Mouse (Mus musculus) gastrocnemius, postnatal 36 days (tissue): ENCODE data around the gene Hsdl2. TPM values are rescaled to one million over a fixed set of nuclear protein-coding genes. Genes with fewer than 3 reads are reported as not detected.

Source experiments
- DNase-seq, 2 experiments: peaks; one replicate each; pipeline ENCODE4 v3.0.0; 2022
- intact Hi-C: fragments of 180-260 bp; cut with DNase I; formaldehyde crosslinking; loops from one replicate; pipeline ENCODE4 v1.15.1; 2025
- total RNA-seq, 2 experiments: library from RNA; stranded (reverse); gene quantifications; 2 replicates each; pipeline ENCODE4 v1.2.3; 2021

Gene Hsdl2
- total RNA-seq, 2 experiments from 2014 or later = 55.1 to 61.0 TPM

- DNase-seq = no peak
- intact Hi-C loops = no loop called here
Observed at GRCm38 (mm10) chr4:59663451-59663850, 82.1 kb downstream of the Hsdl2 start.

GRCm38 (mm10) chr4:59666550-59667317 lies 85.4 kb downstream of the Hsdl2 start:
- intact Hi-C loops = no loop called here
- DNase-seq = no peak

GRCm38 (mm10) chr4:59668050-59668449 lies 86.7 kb downstream of the Hsdl2 start:
- no peak for DNase-seq
- intact Hi-C loops = no loop called here

Other genes with a start within 250 kb of the Hsdl2 start
- gene Susd1, start 142.9 kb upstream of the Hsdl2 start, total RNA-seq = under 1 TPM; 0.52 to 0.71 TPM
- gene Ptbp3, start 32.2 kb upstream of the Hsdl2 start, total RNA-seq = 10 to 100 TPM in 1 of 2 experiments, 1 to 10 TPM in 1; 9.4 to 10.1 TPM
- gene E130308A19Rik, start 44.6 kb downstream of the Hsdl2 start, total RNA-seq = 1 to 10 TPM; 3.1 to 4.5 TPM
- 1 to 10 TPM; 1.9 to 3.9 TPM for gene Inip, start 220.0 kb downstream of the Hsdl2 start, total RNA-seq
- gene Snx30, start 224.3 kb downstream of the Hsdl2 start, total RNA-seq = 1 to 10 TPM; 2.4 to 3.4 TPM